Mouse (Mus musculus): ENCODE data around the gene Fam189b. TPM values are rescaled to one million over a fixed set of nuclear protein-coding genes. Genes with fewer than 3 reads are reported as not detected.

The Fam189b gene
- total RNA-seq, 2 experiments from 2014 or later: 61.6 to 61.7 TPM

DNA sequence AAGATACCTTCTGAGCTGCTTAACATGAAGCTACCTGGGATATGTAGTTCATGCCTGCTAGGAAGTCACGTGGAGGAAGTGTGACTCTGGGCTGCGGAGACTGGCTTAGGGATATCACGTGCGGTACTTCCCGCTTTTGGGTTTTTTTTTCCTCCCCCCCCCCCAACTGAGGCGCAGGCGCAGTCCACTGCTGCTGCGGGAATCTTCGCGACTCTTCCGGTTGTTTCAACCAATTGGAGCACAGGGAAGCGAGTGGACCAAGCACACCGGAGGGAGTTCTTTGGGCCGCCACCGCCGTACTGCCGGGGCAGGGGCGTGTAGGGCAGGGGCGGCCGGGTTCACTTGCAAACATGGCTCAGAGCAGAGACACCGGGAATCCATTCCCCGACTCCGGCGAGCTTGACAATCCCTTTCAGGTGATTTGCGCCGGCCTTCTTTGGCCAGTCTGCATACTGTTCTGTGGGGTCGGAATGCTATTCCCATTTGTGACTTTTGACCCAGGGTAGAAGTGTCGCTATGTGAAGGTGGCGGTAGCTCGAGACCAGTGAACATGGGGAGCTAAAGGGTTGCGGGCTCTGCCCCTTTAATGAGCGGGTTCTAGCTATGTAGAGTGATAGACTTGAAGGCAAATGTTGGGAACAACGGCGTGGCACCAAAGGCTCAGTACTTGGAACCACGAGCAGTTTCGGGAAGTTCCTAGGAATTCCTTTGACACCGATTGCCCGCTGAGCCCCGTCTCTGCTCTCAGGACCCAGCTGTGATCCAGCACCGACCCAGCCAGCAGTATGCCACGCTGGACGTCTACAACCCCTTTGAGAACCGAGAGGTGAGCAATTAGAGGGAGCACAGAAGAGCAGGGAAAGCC lies 5.5 kb upstream of the Fam189b start, which contains the start of gene Scamp3:
Gene Scamp3, plus strand, starts transcription at position 232 of the 865 bp plus-strand sequence.
- H3K27ac ChIP-seq: peak within 1 kb of the TSS; percentile 87
- peak; percentile 83 to 93 for DNase-seq (ENCODE audit: low spot score in 2 of 2)
- H3K4me3 ChIP-seq: peak within 1 kb of the TSS; percentile 97
- no peak for TF ChIP-seq CTCF (conservative IDR thresholded peaks at IDR 0.05)

DNA sequence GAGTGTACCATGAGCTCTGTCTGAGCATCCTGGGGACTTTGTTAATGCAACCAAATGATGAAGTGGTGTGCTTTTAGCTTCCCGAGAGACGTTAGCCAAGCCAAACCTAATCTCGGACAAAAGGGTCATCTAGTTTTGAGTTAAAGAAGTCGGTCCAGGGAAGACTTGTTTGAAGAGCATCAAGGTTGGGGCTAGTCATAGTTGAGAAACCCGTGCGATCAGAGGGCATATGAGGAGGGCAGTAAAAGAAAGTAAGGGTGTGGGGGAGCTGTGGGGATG lies 4.9 kb upstream of the Fam189b start:
- no peak for TF ChIP-seq CTCF (conservative IDR thresholded peaks at IDR 0.05)
- DNase-seq (ENCODE audit: low spot score in 2 of 2): no peak
- H3K27ac ChIP-seq: peak overlapping the region; percentile 87
- peak overlapping the region; percentile 97 for H3K4me3 ChIP-seq

DNA sequence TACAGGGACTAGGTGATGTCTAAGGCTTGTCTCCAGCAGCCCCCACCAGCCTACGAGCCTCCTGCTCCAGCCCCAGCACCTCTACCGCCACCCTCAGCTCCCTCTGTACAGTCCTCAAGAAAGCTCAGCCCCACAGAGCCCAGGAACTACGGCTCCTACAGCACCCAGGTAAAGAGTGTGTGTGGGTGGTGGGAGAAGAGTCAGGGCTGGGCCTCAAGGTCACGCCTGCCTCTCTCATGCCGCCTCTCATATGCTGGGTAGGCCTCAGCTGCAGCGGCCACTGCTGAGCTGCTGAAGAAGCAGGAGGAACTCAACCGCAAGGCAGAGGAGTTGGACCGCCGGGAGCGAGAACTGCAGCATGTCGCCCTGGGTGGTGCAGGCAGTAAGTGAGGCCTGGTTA lies 3.9 kb upstream of the Fam189b start:
- no peak for DNase-seq (ENCODE audit: low spot score in 2 of 2)
- TF ChIP-seq CTCF (conservative IDR thresholded peaks at IDR 0.05): no peak
- H3K4me3 ChIP-seq: no peak overlapping the region
- H3K27ac ChIP-seq: no peak overlapping the region

DNA sequence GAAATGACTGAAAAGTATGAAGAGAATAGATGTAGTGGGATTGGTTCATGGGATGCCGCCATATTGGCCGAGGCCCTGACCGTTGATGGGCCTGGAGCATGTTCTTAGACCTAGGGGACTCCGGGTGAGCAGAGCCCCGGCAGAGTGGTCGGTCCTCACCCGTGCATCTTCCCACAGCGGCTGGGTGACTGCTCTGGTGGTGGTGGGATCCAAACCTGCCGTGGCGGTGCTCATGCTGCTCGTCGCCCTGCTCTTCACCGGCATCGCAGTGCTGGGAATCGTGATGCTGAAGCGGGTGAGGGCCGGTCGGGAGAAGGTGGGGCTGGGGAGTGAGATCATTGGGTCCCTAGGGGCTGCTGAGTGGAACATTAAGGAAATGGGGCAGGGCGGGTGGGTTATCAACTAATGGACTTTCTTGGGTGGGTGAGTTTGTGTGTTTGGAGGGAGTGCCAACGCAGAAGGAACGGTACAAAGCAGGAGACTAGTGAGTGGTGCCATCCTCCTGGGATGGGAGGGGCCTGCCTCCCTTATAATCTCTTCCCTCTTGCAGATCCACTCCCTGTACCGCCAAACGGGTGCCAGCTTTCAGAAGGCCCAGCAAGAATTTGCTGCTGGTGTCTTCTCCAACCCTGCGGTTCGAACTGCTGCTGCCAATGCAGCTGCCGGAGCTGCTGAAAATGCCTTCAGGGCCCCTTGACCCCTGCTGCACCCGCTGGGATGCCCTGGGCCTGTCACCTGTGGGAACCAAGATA lies 1.0 kb upstream of the Fam189b start:
- Histone ChIP-seq H3K4me3 (no peak overlapping the region), H3K27ac (peak overlapping the region; percentile 98; the same call in 1 of the 2 replicates)
- no peak for TF ChIP-seq CTCF (conservative IDR thresholded peaks at IDR 0.05)
- DNase-seq (ENCODE audit: low spot score in 2 of 2): no peak

DNA sequence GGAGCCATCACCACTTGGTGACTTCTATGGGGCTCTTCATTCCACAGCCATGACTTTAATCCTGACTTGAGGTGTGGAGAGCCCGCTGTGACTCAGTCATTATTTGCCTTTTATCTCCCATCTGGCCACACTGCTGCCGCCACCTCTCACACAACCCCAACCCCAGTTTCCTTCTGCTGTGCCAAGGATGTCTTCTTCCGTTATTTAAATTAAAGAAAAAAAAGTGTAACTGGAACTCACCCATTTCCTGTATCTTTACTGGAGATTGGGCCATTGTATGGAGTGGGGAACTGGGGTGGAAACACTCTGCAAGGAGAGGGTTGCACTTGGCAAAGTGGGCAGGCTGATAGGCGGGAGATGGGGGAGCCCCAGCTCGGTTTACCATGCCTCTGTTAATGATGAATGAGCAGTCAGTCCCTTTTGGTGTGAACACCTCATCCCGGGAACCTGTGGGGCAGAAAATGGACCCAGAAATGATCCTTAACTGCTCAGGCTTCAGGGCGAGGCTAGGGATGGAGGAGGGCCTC lies 349 bp upstream of the Fam189b start:
- no peak for TF ChIP-seq CTCF (conservative IDR thresholded peaks at IDR 0.05)
- Histone ChIP-seq H3K4me3 (peak overlapping the region; percentile 88; the same call in 1 of the 2 replicates), H3K27ac (peak overlapping the region; percentile 98)
- no peak for DNase-seq (ENCODE audit: low spot score in 2 of 2)

DNA sequence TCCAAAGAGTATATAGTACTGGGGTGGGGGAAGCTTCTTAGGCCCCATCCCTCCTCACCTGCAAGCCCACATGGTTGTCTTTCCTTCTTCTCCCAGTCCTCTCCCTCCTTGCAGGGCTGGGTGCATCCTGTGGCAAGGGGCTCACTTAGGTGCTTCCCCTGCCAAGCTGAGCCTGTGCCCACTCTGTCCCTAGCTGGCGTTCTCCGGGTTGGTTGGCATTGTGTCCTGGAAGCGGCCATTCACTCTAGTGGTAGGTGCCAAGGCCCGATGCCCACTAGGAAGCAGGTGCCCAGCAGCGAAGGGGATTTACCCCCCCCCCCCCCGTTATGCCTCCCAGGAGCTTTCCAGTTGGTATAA lies 994 bp downstream of the Fam189b start:
- no peak for DNase-seq (ENCODE audit: low spot score in 2 of 2)
- Histone ChIP-seq H3K4me3 (peak overlapping the region; percentile 88), H3K27ac (peak overlapping the region; percentile 98)
- TF ChIP-seq CTCF (conservative IDR thresholded peaks at IDR 0.05): no peak

DNA sequence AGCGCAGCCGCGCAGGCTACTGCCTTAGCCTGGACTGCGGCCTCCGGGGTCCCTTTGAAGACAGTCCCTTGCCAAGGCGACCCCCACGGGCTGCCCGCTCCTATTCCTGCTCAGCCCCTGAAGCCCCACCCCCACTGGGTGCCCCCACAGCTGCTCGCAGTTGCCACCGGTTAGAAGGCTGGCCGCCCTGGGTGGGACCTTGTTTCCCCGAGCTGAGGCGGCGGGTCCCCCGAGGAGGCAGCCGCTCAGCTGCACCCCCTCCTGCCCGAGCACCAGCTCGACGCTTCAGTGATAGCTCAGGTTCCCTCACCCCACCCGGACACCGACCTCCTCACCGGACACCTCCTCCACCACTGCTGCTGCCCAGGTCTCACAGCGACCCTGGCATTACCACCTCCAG lies 4.3 kb downstream of the Fam189b start:
- Histone ChIP-seq H3K27ac (no peak overlapping the region), H3K4me3 (no peak overlapping the region)
- no peak for TF ChIP-seq CTCF (conservative IDR thresholded peaks at IDR 0.05)
- no peak for DNase-seq (ENCODE audit: low spot score in 2 of 2)

DNA sequence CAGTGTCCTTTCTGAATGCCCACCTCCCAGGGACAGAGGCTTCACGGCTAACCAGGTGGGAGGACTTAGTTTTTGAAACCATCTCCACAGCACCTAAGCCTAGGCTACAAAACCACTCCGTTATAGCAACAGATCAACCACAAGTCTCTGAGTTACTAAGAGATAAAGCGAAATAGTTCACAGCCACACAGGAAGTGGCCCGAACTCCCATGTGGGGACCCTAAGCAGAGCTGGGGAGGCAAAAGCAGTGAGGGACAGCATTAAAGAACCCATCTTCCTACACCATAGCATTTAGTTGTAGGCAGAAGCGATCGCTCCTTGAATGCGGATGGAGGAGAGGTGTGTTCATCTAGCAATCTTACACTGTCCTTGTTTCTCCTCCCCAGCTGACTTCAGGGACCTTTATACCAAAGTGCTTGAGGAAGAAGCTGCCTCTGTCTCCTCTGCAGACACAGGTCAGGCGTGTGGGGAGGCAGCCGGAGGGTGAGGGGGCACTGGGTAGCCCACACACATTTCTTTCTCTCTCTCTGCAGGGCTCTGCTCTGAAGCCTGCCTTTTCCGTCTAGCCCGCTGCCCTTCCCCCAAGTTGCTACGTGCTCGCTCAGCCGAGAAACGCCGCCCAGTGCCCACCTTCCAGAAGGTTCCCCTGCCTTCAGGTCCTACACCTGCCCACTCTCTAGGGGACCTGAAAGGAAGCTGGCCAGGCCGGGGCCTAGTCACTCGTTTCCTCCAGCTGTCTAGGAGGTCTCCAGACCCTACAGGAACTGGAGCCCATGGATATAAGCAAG lies 4.9 kb downstream of the Fam189b start:
- no peak overlapping the region for H3K27ac ChIP-seq
- DNase-seq (ENCODE audit: low spot score in 2 of 2): no peak
- no peak overlapping the region for H3K4me3 ChIP-seq
- TF ChIP-seq CTCF (conservative IDR thresholded peaks at IDR 0.05): no peak

DNA sequence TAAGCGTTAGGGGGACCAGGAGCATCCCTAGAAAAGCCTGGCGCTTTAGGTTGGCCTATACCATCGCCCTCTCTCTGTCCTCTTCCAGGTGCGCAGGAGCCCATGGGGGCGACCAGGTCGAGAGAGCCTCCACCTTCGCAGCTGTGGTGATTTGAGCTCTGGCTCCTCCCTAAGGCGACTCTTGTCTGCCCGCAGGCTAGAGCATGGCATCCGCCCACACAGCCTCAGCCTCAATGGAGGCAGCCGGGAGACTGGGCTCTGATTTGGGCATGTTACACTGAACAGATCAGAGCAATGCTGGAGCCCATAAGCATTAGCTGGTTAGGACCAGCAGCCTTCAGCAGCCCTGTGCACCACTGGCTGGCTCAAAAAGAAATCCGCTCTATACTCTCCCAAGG lies 5.5 kb downstream of the Fam189b start:
- no peak for DNase-seq (ENCODE audit: low spot score in 2 of 2)
- no peak for TF ChIP-seq CTCF (conservative IDR thresholded peaks at IDR 0.05)
- Histone ChIP-seq H3K27ac (no peak overlapping the region), H3K4me3 (no peak overlapping the region)

DNA sequence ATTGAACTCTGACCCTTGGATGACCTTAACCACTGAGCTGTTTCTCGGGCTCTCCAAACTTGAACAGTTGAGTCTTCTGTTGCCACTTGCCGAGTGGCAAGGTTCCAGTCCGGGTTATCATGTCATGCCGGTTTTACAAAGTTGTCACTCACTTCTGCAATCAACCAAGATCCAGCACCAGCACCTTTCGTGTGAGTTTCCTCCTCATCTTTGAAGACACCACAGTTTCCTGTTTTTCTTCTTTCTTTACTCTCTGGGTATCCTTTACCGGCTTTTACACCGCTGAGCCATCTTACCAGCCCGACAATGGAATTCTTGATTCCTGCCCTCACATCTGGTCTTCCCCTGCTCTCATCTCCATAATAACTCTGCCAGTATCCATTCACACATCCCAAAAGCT lies 7.5 kb downstream of the Fam189b start:
- DNase-seq (ENCODE audit: low spot score in 2 of 2): no peak
- Histone ChIP-seq H3K4me3 (no peak overlapping the region), H3K27ac (no peak overlapping the region)
- TF ChIP-seq CTCF (conservative IDR thresholded peaks at IDR 0.05): no peak

DNA sequence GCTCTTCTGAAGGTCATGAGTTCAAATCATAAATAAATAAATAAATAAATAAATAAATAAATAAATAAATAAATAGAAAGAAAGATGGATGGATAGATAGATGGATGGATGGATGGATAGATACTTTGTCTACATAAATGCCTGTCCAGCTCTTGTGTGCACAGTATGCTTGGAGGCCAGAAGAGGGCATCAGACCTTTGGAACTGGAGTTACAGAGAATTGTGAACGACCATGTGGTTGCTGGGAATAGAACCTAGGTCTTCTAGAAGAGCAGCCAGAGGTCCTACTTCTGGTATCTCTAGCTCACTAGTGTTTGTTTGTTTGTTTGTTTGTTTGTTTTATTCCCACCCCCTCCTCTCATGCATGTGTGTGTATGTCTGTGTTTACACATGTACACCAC lies 10.4 kb downstream of the Fam189b start:
- no peak overlapping the region for H3K4me3 ChIP-seq
- DNase-seq (ENCODE audit: low spot score in 2 of 2): no peak
- TF ChIP-seq CTCF (conservative IDR thresholded peaks at IDR 0.05): no peak

DNA sequence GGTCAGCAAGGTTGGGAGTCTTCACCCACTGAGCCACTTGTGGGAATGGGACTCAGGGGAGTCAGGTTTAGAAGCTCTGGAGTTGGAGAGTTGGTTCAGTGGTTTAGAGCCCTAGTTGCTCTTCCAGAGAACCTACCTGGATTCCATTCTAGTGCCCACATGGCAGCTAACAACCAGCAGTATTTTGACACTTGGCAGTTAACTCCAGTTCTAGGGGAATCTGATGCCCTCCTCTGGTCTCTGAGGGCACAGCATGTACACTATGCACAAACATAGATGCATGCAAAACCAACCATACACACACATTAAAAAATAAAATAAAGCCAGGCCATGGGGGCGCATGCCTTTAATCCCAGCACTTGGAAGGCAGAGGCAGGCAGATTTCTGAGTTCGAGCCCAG lies 10.9 kb downstream of the Fam189b start:
- TF ChIP-seq CTCF (conservative IDR thresholded peaks at IDR 0.05): peak; percentile 64

More for the DNA sequence above, 10.4 kb downstream of the Fam189b start:
- no peak overlapping the region for H3K27ac ChIP-seq

More for the DNA sequence above, 10.9 kb downstream of the Fam189b start:
- Histone ChIP-seq H3K4me3 (no peak overlapping the region), H3K27ac (no peak overlapping the region)
- DNase-seq (ENCODE audit: low spot score in 2 of 2): no peak

All from layer of hippocampus, adult 2 months (tissue).